Mouse (Mus musculus): ENCODE results near the gene Egflam.

The Egflam gene

DNA sequence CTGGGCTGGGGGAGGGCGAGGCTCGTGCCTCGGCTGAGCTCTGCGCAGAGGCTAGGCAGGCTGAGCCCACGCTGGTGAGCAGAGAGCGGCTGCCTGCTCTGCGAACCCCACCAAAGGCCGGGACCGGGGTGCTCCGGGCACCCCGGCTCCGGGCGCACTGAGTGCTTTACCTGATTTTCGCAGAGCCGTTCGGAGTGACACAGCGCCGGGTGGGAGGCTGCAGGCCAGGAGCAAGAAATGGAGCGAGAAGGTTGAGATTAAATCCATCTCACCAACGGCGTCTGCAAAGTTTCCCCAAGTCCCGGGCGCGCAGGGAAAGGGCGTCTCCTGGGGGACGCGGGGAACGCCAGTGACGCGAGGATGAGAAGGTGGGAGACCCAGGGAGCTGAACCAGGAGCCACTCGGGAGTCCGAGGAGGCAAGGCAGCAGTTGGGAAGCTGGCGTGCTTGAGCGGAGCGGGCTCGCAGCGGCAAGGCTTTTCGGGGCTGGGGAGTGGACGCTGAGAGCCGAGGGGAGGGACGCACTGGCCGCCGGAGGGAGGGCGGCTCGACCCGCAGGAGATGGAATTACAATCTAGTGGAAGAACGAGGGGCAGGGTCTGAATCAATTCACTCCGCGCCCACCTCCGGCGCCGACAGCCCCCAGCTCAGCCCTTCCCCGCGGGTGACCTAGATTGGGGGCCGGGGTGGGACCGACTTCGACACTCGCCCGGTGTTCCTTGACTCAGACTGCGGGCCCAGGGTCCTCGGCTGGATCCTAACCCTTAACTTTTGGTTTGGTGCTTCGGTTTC is at the start of gene Egflam:
Gene Egflam (minus strand): TSS at position 578 of the 791 bp plus-strand sequence.
- in situ Hi-C loops (cut with MboI, MseI): no loop called here

DNA sequence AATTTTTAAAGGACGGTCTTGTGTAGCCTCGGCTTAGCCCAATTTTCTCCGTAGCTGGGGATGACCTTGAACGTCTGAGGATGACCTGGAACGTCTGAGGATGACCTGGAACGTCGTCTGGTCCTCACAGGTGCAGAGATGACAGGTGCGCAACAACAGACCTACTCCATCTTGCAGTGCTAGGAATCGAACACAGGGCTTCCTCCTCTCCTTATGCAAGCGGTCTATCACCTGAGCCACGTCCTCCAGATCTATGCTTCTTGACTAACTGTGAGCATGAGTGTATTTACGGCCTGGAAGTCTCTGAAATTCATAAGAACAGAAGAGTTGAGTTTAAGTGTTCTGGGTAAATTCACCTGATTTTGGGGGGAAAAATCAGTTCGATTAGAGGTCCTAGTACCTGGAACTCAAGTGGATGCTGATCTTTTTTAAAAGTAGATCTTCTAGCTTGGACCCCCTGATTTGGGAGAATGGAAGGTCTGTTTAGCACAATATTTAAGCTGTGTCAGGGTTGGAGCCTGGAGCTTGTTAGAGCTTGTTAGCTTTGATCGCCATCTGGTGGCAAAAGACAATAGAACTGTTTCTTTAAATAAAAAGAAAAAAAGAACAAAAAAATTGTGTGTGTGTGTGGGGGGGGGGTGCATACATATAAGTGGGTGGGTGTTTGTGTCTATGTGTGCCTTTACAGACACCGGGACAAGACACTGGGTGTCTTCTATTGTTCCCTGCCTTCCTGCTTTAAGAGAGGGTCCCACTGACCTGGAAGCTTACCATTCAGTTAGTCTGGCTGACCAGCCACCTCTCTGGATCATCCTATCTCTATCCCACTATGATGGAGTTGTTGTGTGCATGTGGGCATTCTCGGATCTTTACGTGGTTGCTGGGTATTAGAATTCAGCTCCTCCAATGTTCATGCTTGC is 45.5 kb upstream of the Egflam start:
- in situ Hi-C loops (cut with MboI, MseI): no loop called here

DNA sequence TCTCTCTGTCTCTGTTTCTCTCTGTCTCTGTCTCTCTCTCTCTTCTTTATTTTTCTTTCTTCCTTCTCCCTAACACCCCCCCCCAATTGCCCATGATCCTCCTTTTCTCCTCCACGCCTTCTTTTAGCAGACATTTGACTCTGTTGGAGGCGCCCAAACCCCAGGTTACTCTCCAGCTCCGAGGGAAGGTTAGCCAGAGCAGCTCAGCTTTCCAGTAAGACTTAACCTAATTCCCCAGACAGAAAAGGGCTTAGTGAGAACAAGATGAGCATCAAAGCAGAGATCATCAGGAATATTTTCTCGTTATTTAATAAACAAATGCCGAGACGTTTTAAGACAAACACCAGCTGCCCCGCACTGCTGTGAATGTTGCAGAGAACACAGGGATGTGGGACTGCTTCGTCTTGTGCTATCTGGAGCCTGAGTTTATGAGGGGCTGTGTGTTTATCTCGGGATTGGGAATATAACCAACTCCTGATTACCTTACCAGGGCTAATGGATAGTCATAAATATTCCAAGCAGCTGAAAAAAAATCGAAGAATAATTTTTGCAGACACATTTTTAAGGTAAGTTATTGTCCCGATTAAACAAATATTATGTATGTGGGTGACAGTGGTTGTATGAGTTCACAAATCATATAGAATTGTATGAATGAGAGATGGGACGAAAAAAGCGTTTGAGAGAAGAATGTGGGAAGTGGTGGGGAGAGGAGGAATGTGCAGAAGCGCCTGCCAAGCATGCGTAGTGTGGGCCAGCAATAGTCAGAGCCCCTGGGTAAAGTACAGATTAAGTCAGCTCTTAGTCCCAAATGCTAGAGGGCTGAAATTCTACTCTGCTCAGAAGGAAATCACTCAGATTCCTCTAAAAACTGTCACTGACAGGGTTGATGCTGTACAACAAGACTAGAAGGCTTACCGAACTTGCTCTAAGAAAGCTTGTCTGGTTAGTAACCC is 44.2 kb upstream of the Egflam start:
- in situ Hi-C loops (cut with MboI, MseI): no loop called here

DNA sequence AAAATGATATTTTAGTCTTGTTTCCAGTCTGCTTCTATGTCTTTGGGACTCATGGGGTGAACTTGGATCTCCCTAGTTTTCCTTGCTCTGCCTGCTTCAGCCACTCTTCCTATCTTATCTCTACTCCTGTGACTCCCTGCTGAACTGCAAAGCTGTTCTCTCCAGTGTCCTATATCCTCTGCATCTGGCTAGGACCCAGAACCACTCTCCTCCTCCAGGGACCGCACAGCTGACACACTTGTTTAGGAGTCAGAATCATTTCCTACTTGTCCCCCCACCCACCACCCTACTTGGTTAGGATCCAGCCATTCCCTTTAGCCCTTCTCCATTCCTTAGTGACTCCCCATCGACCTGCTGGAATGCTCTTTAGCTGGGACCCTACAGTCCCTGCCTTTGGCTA is 26.1 kb upstream of the Egflam start:
- in situ Hi-C loops (cut with MboI, MseI): no loop called here

DNA sequence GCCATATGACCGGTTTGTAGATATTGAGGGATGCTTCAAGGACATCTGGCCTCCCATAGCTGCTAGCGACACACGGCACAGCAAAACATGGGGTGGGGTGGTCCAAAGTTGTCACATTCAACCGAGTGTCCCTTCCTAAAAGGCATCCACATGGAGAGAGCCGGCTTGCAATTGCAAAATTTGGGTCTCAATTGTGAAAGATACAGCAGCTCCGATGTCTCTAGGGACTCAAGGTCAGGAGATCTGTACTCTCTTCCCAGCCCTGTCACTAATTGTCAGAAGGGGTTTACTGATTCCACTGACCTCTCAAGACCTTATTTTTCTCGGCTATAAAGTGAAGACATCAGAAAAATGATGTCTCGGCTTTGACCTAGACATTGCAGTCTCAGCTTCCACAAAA is 6.3 kb upstream of the Egflam start:
- in situ Hi-C loops (cut with MboI, MseI): no loop called here

DNA sequence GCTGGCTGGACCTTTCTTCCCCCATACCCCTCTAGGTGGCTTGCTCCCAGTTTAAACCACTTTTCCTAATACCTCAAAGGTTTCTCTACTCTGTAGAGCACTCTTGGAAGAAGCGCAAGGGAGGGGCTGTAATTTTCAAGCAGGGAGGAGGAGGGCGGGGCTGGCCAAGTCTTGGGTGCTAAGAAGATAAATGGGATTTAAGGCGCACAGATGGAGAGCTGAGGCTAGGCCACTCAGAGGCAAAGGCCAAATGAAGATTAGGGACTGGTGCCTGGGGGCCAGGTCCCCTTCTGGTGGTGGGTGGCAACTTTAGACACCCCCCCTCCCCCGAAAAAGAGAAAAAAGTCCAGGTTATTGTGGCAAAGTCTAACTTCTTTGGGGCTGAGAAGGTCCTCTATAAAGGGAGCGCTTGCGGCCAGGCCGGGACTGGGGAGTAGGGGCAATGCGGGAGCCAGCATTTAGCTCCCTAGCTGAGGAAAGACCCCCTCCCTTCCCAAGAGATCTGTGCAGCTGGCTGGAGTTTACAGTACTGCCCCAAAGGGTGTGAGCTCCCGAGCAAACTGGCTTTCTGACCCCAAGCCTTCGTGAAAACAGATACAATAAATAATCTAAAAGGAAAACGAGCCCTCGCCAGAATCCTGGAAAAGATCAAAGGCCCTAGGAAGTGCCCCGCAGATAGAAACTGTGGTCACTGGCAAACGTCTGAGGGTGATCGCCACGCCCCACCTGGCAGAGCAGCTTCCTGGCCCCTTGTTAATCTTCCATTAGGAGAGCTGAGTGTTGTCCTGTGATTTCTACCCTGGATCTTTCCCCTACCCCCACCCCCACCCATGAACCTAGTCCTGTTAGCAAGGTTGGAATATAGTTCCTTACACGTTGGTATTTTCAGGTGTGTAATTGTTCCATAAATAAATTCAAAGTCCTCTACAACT is 680 bp upstream of the Egflam start:
- in situ Hi-C loops (cut with MboI, MseI): no loop called here

DNA sequence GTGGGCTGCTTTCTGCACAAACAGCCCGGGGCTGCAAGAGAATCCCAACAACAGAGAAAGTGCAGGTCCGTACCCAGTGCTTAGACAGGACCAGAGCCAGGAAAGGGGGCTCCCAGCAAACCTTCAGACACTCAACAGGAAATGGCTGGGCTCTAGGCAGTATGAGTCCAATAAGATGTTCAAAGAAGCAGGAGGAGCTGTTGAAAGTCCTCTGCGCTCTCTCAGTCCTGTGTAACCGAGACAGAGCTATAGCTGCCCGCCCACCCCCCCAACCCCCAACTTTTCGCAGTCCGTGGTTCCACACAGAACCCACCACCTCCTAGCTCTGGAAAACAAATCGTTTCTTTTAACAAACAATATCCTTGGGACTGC is 763 bp downstream of the Egflam start:
- in situ Hi-C loops (cut with MboI, MseI): no loop called here

DNA sequence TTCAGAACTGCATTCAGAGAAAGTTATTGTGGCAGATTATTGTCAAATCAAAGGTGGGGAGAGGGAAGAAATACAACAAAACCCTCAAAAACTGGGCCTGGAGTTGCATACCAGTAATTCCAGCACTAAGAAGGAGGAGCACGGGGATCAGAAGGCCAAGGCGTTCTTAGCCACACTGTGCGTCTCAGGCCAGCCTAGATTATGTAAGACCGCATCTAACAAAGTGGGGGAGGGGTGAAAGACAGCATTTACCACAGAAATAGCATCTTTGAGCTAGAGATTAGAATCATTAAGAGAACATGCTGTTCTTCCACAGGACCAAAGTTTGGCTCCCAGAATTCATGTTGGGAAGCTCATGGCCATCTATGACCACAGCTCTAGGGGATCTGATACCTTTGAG is 14.8 kb downstream of the Egflam start:
- in situ Hi-C loops (cut with MboI, MseI): no loop called here

DNA sequence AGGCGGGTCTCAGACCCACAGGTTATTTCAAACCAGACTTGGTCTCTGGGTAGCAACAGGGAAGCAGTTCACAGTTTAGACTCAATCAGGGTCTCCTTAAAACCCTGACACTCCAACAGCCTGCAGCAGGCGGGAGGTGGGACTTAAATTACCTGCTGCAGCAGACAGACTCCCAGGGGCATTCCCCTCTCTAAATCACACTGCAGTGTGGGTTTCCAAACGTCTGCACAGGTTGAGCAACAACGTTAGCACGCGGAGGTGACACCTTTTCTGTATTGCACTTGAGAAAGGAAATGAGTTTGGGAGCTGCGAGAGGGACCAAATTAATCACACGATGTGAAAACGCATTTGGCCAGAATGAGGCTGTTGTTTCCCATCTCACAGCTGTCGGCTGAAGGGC is 15.7 kb downstream of the Egflam start:
- in situ Hi-C loops (cut with MboI, MseI): no loop called here

DNA sequence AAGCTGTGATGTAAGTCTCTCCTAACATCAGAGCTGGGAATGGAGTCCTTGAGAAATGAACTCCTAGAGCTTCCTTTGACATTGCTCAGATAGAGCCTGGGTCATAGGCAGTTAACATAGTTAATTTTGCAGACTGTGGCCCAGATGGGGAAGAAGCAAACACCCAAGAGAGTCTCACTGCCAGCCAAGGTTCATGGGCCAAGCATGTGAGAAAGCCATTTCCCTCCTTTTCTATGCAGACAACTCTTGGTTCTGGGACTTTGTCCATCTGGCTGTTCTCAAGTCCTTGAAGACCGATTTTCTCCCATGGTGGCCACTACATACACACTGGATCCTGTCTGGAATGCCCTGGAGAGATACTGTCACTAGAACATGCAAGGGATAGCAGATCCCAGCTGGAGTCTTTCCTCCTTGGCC is 45.6 kb downstream of the Egflam start:
- in situ Hi-C loops (cut with MboI, MseI): no loop called here

DNA sequence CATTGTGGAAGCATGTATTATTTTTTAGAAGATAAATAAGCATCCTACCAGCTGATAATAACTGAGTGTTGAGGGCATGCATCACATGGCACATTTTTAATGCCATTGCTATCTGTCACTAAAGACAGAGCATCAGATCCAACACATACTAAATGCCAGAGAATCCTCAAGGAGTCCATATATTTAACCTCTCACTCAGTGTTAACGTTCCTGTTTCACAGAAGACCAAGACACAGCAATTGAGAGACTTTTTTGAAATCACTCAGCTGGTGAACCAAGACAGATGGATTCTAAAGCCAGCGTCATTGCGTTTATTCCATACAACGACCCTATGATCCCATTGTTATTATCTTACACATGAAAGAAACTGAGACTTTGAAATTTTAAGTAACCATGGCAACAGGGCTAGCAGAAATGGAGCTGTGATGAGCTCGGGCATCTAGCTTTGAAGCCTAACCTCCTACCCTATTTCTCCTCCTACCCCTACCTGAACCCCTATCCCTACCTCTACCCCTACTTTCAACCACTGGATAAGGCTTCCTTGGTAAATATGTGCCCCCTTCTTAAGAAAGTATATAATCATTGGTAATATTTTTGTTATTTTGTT is 57.4 kb downstream of the Egflam start:
- in situ Hi-C loops (cut with MboI, MseI): no loop called here

DNA sequence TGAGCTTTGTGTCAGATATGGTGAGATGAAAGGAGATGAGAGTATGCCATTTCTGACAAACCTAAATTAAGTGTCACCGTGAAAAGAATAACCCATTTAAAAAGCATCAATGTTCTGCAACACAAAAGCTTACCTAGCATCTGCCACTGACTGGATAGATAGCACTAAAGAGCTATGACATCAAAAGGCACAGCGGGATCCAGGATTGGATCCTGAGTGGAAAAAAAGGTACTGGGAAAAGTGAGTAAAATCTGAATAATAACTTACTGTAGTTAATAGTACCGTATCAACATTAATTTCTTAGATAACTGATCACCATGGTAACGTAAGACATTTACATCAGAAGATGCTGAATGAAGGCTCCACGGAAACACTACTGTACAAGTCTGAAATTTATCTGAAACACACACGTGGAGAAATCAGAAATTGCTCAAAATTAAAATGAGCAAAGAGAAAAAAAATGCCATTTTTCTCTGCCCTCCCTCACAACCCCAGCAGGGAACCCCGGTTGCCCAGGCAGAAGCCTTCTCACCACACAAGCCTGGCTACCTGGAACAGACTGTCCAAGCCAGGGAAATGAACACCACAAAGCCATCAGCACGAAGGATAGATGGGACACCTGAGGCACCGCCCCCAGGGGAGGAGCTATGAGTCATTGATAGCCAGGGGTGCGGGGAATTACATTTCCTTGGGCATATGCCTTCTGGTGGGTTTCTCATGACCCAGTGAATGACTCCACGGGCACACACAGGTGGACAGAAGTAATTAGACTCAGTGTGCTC is 63.5 kb downstream of the Egflam start:
- in situ Hi-C loops (cut with MboI, MseI): no loop called here

DNA sequence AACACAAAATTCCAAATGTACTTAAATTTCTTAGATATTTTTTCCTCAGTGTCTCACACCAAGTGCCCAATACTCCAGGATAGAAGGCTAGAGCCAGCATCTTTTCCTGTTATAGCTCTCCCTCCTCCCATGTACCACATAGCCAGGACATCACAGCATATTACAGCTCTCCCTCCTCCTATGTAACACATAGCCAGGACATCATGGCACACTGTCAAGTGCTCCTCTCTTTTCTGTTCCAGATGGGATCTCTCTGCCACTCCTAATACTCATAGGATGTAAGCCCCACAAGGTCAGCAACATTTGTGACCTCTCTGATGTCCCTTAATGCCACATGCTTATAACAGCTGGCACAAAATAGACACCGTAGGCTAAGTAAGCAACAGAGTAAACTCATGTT is 65.3 kb downstream of the Egflam start:
- in situ Hi-C loops (cut with MboI, MseI): no loop called here

DNA sequence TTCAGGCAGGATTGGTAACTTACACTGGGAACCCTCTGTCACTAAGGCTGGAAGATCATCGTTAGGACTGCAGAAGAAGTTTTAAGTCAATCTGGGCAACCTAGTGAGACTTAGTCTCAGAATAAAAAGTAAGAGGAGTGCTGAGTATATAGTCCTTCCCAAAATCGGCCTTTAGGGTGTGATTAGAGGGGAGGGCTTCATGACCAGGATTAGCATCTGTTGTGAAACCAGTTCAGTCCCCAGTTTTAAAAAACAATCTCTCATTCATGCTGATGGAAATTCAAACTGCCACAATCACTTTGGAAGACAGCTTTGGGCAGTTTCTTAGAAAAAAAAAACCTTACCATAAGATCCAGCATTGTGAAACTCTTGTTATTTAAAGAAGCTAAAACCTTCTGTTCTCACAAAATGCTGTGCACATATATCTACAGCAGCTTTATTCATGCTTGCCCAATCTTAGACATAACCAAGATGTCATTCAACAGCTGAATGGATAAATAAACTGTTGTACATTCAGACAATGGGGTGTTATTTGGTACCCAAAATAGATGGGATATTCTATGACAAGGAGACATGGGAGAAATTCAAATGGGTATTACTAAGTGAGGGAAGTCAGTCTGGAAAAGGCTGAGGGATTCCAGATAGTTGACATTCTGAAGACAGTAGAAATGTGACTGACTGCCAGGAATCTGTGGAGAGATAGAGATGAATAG is 75.4 kb downstream of the Egflam start:
- in situ Hi-C loops (cut with MboI, MseI): no loop called here

DNA sequence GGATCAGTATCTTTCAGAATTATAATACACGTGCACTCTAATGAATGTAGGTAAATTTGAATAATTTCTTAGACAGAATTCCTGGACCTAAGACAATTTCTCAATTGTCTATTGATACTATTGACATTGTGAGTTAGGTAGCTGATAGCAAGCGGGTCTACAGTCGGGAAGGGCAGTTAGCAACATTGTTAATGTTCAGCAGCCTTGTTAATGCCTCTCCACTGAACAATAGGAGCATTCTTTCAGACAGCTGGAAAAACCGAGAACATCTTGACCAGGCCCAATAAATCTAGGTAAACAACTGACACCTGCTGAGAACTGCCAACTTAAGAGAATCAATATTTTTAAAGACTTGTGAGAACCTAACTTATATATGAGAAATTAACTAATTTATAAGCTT is 77.3 kb downstream of the Egflam start:
- in situ Hi-C loops (cut with MboI, MseI): no loop called here

DNA sequence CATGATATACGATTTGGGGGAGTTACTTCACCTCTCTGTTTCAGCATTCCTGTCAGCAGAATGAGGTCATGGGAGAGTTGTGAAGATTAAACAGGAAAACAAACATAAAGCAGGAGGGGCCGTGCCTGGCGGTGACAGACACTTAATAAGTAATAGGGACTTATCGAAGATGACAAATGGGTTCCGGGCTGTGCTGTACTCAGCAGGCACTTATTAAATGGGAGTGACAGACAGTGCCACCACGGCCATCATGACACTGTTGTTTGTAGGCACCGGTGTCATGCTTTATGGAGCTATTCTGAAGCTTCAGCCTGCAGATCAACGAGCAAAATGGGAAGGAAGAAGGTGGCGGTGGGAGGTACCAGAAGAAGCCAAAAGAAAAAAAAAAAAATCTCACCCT is 82.7 kb downstream of the Egflam start:
- in situ Hi-C loops (cut with MboI, MseI): no loop called here

DNA sequence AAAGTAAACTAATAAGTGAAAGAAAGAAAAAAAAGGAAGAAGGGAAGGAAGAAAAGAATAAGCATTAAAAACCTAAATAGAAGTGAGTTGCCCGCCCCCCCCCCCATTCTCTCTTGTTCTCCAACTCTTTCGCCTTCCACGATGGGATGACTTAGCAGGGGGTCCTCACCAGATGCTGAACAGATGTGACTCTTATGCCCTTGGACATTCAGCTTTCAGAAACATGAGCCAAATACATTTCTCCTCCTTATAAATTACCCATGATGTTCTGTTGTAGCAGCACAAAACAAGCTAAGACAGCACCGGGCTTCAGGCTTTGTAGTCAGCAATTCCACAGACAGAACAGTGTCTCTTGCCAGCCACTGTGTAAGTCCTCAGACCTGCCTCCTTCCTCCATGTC is 89.5 kb downstream of the Egflam start:
- in situ Hi-C loops (cut with MboI, MseI): no loop called here

DNA sequence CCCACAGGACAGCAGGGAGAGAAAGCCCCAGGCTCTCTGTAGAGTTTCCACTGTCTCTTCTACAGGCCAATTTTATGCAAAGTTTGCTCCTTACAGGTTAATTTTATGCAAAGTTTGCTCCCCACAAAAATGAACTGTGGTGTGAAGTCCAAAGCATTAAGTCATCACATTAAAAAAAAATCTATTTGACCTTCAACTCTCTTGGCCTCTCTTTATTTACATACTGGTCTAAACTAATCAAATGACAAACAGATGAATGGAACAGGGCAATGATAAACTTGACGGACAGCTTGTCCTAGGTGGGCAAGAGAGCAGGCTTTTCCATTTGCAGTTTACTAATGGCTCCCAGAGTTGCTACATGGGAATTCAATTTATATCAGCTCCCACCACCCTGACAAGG is 98.3 kb downstream of the Egflam start:
- in situ Hi-C loops (cut with MboI, MseI): no loop called here

DNA sequence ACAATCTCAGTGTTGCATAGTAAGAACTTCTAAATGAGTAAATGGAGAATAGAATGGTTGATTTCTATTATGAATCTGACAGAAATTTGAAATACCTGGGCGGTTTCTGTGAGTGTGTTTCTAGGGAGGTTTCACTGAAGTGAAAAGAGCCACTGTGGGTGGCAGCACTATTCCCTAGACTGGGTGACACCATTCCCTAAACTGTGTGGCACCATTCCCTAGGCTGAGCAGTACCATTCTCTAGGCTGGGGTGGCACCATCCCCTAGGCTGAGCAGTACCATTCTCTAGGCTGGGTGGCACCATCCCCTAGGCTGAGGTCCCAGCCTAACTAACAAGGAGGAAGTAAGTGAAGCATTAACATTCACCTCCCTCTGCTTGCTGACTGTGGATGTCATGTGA is 103.0 kb downstream of the Egflam start:
- in situ Hi-C loops (cut with MboI, MseI): no loop called here
